Mouse (Mus musculus) adrenal gland, adult 18-20 months (tissue): ENCODE results near the gene Gipc3. TPM values are rescaled to one million over a fixed set of nuclear protein-coding genes. Genes with fewer than 3 reads are reported as not detected.

Experiments used
- DNase-seq, 2 experiments: peaks; one replicate each; pipeline ENCODE4 v3.0.0; 2021 to 2022; ENCODE audit warnings: low spot score in 2 of 2
- total RNA-seq, 2 experiments: library from RNA; stranded (reverse); gene quantifications; 1 replicate in 1 of 2; 2 replicates in 1 of 2; pipeline ENCODE4 v1.2.3; 2021

Gene Gipc3
- total RNA-seq, 2 experiments from 2014 or later, result 4.5 to 6.7 TPM

DNA sequence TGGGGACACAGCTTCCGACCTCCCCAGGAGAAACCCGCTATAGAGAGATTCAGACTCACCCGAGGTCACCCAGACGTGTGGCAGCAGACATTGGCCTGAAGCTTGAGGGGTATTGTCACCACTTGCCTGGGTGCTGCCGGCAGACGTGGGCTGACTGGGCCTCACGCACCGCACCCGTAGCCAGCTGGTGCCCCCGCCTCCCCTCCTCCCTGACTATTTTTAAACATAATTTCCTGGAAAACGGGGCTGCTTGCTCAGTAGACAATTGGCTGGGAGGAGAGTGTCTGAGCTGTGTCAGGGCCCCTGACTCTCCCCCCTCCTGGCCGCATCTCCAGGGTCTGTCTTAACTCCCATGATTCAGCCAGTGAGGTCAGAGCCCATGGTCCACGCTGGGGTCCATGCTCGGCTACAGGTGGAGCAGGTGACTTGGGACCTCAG, 40.3 kb downstream of the Gipc3 start:
- DNase-seq, result no peak

DNA sequence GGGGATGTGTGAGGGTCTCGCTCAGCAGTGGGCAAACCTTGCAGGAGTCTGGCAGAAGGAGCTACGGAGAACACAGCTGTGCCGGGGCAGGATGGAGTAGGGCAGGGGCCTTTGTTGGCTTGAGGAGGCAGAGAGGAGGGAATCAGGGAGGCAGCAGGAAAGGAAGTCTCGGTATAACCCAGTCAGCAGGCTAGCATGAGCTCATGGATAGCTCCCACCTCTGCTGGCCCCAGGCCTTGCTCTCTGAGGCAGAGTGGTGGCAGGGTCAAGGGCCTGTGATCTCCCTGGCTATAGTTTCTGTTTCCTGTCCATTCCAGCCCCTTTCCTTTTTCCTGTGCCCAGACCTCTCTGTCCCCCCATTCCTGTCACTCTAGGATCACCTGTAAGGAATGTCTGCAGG, 40.8 kb downstream of the Gipc3 start:
- DNase-seq, result no peak

DNA sequence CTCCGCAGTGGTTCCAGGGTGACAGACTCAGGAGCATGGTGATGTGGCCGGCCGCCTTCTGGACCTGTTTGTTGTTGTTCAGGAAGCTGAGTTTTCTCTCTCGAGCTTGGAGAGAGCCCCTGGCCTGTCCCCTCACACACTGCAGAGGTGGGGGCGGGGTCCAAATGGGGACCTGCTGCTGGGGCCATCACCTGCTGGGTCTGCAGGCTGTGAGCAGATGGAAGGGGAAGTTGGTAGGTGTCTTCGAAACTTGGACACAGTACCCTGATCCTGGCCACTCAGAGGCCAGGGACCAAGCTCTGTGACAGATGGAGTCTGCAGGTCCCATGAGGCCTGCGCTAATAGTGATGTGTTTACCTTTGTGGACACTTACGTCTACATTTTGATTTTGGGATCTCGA, 41.7 kb downstream of the Gipc3 start:
- no peak for DNase-seq

DNA sequence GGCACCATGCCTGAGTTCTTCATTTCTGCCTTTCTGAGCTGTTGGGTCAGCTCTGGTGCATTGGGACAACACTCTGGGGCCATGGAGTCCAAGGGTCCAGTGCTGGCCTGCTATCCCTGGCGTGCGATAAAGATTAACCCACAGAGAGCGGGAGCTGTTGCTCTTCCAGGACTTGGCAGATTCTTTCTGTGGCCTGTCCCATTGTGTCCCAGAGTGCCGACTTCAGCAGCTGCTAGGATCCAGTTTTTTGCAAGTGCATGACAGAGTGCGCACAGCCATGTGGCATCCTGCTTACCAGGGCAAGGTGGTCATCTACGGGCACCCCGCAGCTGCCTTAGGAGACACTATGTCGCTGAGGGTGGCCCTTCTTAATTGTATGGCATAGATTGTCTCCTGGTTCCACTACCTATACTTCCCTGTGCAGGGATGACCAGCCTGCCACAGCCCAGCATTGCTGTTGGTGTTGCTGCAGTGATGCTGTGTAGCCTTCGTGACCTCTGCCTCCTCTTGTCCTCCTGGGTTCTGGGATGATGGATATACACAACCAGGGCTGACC, 42.6 kb downstream of the Gipc3 start:
- no peak for DNase-seq

DNA sequence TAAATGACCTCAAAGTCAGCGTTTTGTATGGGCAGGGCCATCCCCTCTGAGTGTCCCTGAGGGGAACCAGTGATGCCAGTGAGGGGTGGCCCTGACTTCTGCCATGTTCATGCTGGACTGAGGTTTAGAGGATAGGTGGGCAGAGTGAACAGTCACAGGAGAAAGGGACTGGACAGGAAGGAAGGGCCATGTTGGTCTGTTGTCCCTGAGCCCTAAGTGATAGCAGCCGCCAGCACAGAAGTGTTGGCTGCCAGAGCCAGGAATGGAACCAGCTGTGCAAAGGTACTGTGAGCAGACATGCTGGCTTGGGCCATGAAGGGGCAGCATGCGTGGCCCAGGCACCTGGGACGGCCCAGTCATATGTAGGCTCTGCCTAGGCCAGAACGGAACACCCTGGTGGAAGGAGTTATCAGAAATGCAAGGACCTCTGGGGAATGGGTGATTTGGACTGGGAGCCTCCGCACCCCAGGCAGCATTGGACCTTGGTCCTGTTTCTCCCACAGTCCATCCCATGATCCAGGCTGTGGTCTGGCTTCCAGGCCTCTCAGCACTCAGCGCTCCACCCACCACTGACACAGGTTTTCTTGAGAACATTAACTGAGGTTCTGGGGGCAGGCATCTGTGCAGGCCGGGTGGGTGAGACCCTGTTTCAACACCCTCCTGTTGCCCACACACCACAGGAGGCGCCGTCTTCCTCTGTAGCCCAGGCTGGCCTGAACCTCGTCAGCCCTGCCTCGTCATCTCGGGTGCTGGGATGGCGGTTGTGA, 43.3 kb downstream of the Gipc3 start:
- no peak for DNase-seq

DNA sequence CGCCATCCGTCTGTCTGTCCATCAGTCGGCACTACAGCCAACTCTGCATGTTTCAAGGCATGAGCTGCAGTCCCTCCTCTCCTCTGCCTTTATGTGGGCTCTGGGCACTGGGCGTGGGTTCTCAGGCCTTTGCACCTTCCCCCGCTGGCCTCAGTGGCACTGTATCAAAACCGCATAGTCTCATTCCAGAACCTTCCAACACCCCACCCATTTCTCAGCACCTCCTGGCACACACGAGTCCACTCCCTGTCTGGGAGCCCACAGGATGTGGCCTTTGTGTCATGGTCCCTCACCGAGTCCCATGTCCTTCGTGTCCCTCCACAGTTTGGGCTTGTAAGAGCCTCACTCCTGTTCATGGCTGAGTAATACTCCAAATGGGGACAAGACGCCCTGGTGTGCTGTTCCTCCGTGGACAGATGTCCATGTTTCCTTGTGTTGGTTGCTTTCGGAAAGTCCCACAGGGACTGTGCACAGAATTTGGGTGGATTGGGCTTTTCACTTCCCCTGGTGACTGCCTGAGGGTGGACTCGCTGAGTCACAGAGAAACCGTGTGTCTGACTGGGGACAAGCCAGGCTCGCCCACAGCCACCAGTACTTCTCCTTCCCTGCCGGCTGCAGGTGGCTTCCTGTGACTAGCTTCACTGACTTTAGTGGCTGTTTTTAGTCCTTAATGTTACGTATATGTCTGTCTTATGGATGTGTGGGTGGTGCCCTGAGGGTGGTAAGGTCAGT, 44.5 kb downstream of the Gipc3 start:
- DNase-seq, result no peak

DNA sequence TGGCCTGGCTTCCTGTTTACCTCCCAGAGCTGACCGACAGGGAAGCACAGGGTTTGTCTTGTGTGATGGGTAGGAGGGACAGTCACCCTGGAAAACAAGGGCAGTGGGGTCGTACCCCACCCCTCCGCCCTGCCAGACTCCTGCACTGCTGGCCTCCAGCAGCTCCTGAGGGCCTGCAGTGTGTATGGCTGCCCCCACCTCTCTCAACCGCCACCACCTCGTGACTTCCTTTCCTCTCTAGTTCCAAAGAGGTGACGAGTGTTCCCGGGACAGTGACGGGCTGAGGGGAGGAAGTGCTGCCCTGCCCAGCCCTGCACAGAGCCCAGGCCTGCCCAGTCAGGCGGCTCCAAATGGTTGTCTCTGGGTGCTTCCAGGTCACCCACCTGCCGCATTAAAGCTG, 45.2 kb downstream of the Gipc3 start:
- DNase-seq, result peak in 1 of 2 experiments; percentile 43

DNA sequence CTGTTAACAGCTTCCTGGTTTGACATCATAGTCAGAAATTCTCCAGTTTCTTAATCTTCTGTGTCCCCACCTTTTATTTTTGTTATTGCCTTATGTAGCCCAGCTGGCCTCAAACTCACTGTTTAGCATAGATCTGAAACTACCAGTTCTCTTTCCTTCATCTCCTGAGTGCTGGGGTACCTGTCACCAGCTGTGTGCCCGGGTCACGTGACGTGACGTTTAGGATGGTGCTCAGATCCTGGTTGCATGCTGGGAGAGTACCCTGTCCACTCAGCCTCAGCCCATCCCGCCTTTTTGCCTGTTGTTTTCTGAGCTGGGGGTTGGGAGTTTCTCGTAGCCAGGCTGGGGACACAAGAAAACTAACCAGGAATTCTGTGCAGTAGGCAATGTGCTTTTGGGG, 45.8 kb downstream of the Gipc3 start:
- no peak for DNase-seq

DNA sequence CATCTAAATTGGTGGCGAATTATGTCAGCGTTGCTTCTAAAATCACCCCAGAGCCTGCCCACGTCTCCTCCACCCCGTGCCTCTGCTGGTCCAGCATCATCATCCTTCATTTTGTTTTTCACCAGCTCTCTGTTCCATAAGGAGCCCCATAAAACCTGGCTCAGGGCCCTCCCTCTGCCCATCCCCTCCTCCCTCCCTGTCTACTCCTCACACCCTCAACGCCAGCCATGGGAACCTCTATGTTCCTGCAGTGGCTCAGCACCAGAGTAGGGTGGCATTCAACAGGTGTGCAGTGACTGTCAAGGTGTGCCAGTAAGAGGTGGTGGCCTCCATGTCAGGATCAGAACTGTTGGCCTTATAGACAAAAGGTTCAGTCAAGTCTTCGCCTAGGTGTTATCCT, 47.9 kb downstream of the Gipc3 start:
- DNase-seq, result no peak

DNA sequence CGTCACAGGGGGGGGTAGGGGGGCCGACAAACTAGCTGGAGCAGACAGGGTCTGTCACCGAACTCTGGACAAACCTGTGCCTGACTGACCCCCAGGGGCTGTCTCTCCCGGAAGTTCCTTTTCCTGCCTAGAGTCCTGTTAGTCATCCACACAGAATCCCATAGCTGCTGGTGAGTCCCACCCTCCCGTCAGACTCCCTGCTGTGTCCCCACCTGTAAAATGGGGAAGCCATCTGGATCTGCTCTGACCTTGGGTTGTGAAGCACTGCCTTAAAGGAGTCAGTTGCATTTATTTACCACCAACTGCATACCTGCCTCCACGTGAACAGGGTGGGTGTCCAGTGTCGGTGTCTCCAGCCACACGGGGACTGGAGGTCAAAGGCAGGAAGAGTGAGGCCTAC, 48.6 kb downstream of the Gipc3 start:
- no peak for DNase-seq

DNA sequence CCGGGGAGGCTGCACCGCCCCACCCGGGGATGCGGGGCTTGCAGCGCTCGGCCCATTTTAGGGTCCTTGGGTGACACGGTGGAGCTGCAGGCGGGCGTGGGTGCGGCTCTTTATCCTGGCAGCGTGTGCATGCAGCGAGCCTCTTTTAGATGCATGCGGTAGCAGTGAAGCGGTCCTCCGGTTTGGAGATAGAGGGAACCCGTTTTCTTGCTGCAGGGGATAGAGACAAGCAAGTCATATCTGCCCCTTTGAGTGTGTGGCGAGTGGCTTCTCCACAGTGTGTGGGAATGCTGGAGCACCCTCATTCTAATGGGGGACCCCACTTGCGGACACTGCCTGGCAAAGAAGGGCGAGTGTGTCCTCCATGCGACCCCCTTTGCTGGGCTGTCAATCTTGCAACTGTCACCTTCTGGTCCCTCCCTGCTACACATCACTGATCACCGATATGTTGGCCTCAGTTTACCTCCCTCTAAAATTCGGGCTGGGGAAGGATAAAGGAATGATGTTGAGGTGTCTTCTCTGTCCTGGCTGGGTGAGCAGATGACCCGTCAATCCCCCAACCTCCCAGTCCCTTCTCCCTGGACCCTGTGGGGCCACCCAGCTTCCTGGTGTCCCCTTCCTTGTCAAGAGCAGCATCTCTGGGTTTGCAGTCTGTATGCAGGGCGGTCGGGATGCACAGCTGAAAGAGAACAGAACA, 49.6 kb downstream of the Gipc3 start:
- DNase-seq, result no peak

DNA sequence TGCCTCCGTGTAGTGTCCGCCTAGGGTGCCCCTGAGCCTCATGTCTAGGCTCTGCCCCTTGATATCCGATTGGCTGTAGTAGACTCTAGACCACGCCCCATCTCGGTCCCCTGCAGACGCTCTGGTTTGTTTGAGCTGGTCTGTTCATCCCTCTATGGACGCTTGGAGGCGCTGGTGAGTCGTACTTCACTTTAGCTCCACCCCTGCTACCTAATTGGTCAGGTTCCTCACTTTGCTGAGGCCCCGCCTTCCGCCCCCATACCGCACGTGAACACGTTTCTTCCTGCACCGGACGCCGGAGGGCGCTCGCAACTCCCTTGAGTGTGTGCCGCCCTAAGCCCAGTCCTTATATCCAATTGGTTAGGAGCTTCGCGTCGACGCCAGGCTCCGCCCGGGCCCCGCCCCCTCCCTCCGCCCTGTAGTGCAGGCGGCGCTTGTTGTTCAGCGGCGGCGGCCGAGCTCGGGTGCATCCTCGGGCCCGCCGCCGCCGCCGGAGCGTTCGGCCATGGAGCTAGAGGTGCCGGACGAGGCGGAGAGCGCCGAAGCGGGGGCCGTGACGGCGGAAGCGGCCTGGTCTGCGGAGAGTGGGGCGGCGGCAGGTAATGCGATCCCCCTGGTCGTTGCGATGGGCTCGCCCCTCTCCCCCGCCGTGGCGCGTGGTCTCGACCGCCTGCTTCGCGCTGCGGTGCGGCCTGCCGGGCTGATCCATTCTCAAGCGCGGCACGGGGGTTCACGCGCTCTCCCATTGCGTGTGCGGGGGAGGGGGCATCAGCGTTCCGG, 50.3 kb downstream of the Gipc3 start, which contains the start of gene Pip5k1c:
Gene Pip5k1c (plus strand): TSS at position 410 of the 780 bp plus-strand sequence.
- peak; percentile 97 for DNase-seq

DNA sequence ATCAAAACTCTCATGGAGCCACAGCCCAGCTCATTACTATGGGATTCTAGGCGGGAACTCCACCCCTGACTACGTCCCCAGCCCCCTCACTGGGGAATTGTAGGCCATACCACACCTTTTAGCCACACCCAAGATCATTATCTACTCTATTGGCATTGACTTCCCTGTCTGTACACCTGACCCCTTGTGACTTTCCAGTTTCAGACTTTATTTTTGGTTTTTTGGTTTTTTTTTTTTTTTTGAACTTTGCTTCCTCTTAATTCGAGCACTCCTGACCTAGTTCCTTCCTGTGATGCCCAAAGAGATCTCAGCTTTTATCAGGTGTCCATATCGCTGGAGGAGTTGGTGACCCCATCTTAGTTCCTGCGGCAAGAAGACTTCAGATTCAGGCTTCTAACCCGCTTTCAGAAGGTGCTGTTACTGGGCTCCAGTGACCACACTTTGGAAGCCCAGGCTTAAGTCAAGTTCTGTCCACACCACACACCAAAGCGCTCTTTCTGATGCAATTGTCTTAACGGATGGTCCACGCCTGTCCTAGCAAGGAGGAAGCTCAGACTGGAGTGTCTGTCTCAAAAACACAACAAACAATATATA, 51.5 kb downstream of the Gipc3 start, which contains the start of gene Tjp3:
Gene Tjp3 (minus strand): TSS at position 71 of the 594 bp plus-strand sequence.
- no peak for DNase-seq

DNA sequence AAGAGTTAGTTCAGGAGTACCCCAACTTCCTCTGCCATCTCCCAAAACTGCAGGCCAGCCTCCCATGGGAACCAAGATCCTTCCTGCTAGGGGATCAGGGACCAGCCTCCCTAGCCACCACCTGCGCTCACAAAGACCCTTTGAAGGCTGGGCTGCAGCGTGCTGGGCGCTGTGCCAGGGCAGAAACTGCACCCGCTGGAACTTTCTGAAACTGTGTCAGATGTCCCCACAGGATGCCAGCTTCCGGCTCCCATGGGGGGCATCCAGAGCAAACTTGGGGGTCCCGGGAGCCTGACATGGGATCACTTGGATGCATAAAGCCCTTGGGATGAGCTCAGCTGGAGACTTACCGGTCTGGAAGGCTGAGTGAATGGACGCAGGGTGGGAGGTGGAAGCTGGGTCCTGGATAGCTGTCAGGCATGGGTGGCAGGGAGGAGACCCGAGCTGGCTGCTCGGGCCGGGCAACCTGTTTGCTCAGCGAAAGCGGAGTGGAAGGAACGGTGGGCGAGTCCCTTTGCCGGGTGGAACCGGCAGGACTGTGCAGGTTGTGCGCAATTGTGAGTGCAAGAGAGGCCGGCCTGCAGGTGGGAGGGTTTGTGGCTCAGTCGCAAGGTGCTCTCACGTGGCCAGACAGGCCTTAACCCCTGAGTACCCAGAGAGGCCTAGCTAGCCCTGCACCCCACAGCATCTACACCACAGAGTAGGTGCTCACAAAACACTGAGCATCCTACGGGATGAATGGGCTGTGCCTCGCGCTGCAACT, 52.2 kb downstream of the Gipc3 start:
- no peak for DNase-seq

DNA sequence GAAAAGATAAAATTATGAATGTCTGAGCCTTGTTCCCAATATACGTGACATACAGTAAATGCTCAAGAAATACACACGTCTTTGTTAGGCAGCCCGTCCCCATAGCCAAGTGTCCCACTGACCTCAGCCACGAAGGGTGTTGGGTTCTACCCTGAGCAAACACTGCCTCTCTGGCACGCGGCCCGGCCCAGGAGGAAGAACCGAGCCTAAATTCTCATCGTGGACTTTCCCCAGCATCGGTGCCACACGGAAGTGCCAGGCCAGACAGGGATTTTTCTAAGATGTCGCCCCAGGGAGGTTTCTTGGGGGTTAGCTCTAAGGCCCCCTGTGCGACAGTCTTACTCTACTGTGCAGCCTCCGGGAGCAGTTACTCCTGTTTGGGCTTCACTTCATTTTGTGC, 53.3 kb downstream of the Gipc3 start:
- DNase-seq, result no peak

DNA sequence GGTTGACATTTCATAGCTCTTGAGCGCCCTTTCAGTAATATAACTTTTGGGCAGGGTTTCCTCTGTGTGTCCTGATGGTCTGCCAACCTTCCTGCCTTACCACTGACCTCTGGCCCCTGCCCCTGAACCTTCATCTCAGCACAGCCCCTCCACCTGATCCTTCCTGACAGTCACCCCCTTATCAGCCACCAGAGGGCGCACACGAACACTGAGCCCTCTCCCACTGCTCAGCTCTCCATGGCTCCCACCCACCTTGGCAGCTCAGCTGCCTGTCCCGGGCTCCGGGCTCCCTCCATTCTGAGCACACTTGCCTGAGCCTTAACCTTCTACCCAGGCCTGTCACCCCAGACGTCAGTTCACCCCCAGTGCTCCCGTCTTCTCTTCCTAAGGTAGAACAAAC, 53.8 kb downstream of the Gipc3 start:
- peak; percentile 57 to 68 for DNase-seq

DNA sequence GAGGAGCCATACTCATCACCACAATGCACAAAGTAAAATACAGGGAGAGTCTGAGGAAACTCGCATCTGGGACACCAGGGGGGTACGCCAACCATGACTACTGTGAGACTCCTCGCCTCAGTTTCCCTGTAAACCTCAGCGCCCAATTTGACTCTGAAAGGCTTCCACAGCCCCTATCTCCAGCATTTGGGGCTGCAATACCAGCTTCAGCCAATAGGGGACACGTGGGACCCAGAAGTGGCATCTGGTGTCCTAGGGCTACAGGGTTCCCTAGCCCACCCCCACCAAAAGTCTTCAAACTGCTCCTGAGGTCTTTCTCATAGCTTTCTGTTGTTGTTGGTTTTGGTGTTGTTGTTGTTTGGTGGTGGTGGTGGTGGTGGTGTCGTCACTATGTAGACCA, 54.5 kb downstream of the Gipc3 start:
- peak in 1 of 2 experiments; percentile 49 for DNase-seq

DNA sequence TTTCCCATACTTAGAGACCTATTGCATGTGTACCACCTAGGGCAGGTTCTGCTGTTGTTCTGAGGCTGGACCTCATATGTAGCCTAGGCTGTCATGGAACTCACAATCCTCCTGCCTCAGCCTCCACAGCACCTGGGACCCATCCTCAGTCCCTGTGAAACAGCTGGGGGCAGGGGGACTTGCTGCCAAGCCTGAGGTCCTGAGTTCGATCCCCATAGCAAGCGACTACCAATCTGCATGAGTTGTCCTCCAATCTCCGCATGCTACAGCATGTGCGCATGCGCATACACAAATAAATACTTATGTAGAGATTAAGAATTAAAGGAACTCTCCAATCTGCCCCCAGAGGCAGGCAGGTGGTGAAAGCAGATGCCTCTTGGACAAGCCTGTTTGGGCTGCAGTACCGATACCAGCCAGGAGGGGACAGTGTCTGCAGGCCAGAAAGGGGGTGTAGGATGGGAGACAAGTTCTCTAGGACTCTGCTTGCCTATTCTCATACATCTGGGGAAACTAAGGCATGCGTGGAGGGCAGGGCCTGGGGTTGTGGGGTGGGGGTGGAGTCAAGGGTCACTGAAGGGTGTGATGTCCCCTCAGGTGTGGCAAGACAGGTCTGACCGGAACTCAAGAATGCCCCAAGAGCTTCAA, 55.4 kb downstream of the Gipc3 start:
- DNase-seq, result peak in 1 of 2 experiments; percentile 60

DNA sequence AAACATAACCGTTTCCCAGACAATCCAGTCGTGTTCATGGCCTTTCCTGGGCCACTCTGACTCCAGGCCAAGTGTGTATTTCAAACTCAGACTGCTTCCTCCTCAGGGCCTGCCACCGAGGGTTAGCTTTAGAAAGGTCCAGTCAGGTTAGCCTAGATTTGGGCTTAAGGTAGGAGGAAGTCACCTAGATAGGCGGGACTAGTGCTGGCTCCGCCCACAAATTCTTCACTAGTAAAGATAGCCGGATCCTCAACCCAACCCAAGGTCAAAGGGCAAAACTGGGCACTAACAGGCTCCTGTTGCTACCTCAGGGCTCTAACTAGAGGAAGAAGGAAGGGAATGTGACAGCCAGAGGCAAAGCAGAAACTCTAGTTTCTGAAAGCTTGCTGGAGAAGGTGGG, 56.5 kb downstream of the Gipc3 start:
- no peak for DNase-seq
